Mouse (Mus musculus) heart, embryonic 16.5 days (tissue): ENCODE measurements at regions not wholly inside any gene's neighbourhood (a gene's known extent, or its start where the extent isn't known, plus 50 kb on each side); places are given as distances from the start of the nearest gene placed in this dataset.

Source experiments
- ATAC-seq: fragments of 200-750 bp; cut with Nextera tagmentation; replicated peaks from 2 replicates; pipeline ENCODE4 v1.8.0; 2017; ENCODE audit warnings: moderate number of reproducible peaks; ENCODE audit not compliant: insufficient read depth, low FRiP score; ENCODE audit errors: extremely low read depth
- H3K27ac ChIP-seq: fragments of 300-500 bp; sonication (generic); 2 replicates; pipeline ENCODE4 v1.5.1; 2014; ENCODE audit warnings: mild to moderate bottlenecking, low read length, control low read depth, moderate library complexity
- H3K27me3 ChIP-seq: fragments of 300-500 bp; sonication (generic); 2 replicates; pipeline ENCODE4 v1.6.1; 2014; ENCODE audit warnings: low read length, mixed read lengths; ENCODE audit not compliant: control insufficient read depth, insufficient read depth
- H3K36me3 ChIP-seq: fragments of 300-500 bp; sonication (generic); 2 replicates; pipeline ENCODE4 v1.6.1; 2014; ENCODE audit not compliant: control insufficient read depth, insufficient read depth
- H3K4me1 ChIP-seq: fragments of 300-500 bp; sonication (generic); 2 replicates; pipeline ENCODE4 v1.6.1; 2014; ENCODE audit warnings: low read length, mixed read lengths; ENCODE audit not compliant: control insufficient read depth, insufficient read depth
- H3K4me2 ChIP-seq: fragments of 300-500 bp; sonication (generic); 2 replicates; pipeline ENCODE4 v1.6.1; 2014; ENCODE audit warnings: low read depth, mild to moderate bottlenecking, control low read depth, low read length
- H3K4me3 ChIP-seq: fragments of 300-500 bp; sonication (generic); 2 replicates; pipeline ENCODE4 v1.5.1; 2014; ENCODE audit warnings: mild to moderate bottlenecking, control low read depth, low read length
- H3K9ac ChIP-seq: fragments of 300-500 bp; sonication (generic); 2 replicates; pipeline ENCODE4 v1.6.1; 2014; ENCODE audit warnings: low read length, control low read depth
- H3K9me3 ChIP-seq: fragments of 300-500 bp; sonication (generic); replicated peaks from 2 replicates; pipeline ENCODE4 v1.6.1; 2016; ENCODE audit warnings: low read length; ENCODE audit not compliant: control insufficient read depth
- WGBS: fragments of 180-500 bp; shearing (Covaris S2); extraction: QIAGEN DNeasy Blood & Tissue Kit; methylation state at CpG from one replicate; pipeline ENCODE4 v1.1.7; 2014; 5-methylcytosine and 5-hydroxymethylcytosine counted together

- Histone ChIP-seq H3K36me3 (no peaks in the 10 kb centered on the region), H3K27me3 (no peaks in the 10 kb centered on the region), H3K4me2 (no peak overlapping the region), H3K9me3 (no peaks in the 10 kb centered on the region), H3K4me3 (no peak overlapping the region), H3K27ac (no peak overlapping the region), H3K9ac (no peak overlapping the region), H3K4me1 (no peaks in the 10 kb centered on the region)
- no peak for ATAC-seq
- WGBS, result 57% methylated on average over 2 of the region's 2 CpGs
Observed at GRCm38 (mm10) chr3:155409371-155409770, 316.1 kb downstream of the Lrriq3 start.

DNA sequence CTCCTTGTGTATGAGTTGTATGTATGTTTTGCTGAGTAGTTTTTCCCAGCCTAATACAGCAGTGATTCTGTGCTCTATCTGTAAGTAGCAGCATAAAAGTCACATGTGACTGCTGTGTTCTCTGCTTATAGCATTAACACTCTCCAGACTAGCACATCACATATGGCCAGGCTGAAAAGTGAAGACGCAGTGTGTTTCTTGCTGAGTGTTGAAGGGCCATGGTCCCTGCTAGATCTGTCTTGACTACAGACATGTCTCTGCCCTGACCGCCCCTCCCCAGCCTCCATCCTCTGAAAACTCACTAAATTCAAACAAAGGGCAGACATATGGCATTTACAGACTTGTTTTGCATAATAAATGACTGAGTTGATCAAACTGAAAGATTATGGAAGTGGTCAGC, 316.6 kb downstream of the Lrriq3 start:
- no peaks in the 10 kb centered on the region for H3K9me3 ChIP-seq
- WGBS, result 76% methylated on average over 2 of the region's 2 CpGs
- H3K4me2 ChIP-seq, result no peak overlapping the region
- H3K27ac ChIP-seq, result no peak overlapping the region
- no peak overlapping the region for H3K9ac ChIP-seq
- H3K27me3 ChIP-seq, result no peaks in the 10 kb centered on the region
- ATAC-seq, result no peak
- no peaks in the 10 kb centered on the region for H3K4me1 ChIP-seq
- H3K4me3 ChIP-seq, result no peak overlapping the region
- no peaks in the 10 kb centered on the region for H3K36me3 ChIP-seq

GRCm38 (mm10) chr3:155459701-155460481, 366.7 kb downstream of the Lrriq3 start:
- ATAC-seq, result no peak
- Histone ChIP-seq H3K4me1 (no peaks in the 10 kb centered on the region), H3K9ac (no peak overlapping the region), H3K9me3 (no peaks in the 10 kb centered on the region), H3K4me3 (no peak overlapping the region), H3K4me2 (no peak overlapping the region), H3K27me3 (no peaks in the 10 kb centered on the region), H3K36me3 (no peaks in the 10 kb centered on the region), H3K27ac (no peak overlapping the region)
- WGBS, result 68% methylated on average over 16 of the region's 16 CpGs

DNA sequence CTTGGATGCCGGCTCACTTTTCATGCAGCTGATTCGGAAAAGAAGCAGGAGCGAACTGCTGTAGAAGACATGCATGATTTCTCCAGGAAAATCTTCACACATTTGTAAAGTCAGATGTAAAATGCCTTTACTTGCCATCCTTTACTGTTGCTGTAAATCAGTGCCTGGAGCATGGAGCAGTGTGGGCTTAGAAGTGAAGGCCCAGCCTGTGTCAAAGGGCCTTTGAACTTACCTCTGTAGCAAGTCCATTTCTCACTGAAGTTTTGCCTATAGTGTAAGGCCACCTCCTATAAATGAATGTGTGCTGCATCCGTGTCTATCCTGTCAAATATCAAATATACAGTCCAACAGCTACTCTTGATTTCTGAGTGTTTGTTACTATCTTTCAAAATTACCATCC, 368.9 kb downstream of the Lrriq3 start:
- Histone ChIP-seq H3K9ac (no peak overlapping the region), H3K36me3 (no peaks in the 10 kb centered on the region), H3K4me2 (no peak overlapping the region), H3K9me3 (no peaks in the 10 kb centered on the region), H3K4me3 (no peak overlapping the region), H3K4me1 (no peaks in the 10 kb centered on the region), H3K27me3 (no peaks in the 10 kb centered on the region), H3K27ac (no peak overlapping the region)
- 78% methylated on average over 4 of the region's 4 CpGs for WGBS
- ATAC-seq, result no peak

DNA sequence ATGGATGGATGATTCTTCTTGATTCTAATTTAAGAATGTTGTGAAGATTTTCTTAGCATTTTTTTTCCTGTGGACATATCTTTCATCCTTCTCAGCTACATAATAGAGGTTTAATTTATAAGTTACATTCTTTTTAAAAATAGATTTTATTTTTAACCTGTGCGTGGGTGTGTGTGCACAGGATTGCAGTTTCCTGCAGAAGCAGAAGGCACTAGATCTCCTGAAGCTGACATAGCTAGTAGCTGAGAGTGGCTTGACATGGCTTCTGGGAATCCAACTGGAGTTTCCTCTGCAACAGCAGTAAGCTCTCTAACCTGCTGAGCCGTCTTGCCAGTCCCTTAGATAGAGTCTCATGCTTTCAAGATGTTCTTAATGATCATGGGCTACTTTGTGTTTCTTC, 377.5 kb downstream of the Lrriq3 start:
- Histone ChIP-seq H3K27me3 (no peaks in the 10 kb centered on the region), H3K4me1 (no peaks in the 10 kb centered on the region), H3K9me3 (no peaks in the 10 kb centered on the region), H3K4me3 (no peak overlapping the region), H3K27ac (no peak overlapping the region), H3K36me3 (no peaks in the 10 kb centered on the region), H3K4me2 (no peak overlapping the region), H3K9ac (no peak overlapping the region)
- 76% methylated on average over 2 of the region's 2 CpGs for WGBS
- no peak for ATAC-seq

DNA sequence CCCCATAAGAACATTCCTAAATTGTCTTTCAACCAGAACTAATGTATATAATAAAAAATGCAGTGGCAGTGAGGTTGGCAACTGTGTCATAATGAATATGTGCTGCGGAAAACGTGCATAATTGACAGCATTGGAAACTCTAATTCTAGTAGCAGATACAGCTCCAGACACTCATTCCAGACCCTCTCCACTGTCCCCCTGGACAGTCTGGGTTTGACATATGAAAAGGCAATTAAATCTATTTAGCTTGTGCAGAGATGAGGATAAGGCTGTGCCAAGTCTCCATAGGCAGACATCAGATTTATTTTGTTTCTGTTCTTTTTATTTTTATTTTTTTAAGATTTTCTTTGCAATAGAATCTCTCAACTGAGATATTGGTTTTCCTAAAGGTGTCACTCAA, 392.3 kb downstream of the Lrriq3 start:
- no peak overlapping the region for H3K4me2 ChIP-seq
- H3K4me3 ChIP-seq, result no peak overlapping the region
- no peaks in the 10 kb centered on the region for H3K9me3 ChIP-seq
- no peaks in the 10 kb centered on the region for H3K36me3 ChIP-seq
- no peaks in the 10 kb centered on the region for H3K4me1 ChIP-seq
- H3K27me3 ChIP-seq, result no peaks in the 10 kb centered on the region
- 71% methylated on average over 2 of the region's 2 CpGs for WGBS
- H3K27ac ChIP-seq, result no peak overlapping the region
- no peak for ATAC-seq
- H3K9ac ChIP-seq, result no peak overlapping the region

GRCm38 (mm10) chr3:155487877-155488537, 394.8 kb downstream of the Lrriq3 start:
- no peaks in the 10 kb centered on the region for H3K27me3 ChIP-seq
- no peaks in the 10 kb centered on the region for H3K4me1 ChIP-seq
- H3K27ac ChIP-seq, result no peak overlapping the region
- H3K9me3 ChIP-seq, result no peaks in the 10 kb centered on the region
- H3K4me3 ChIP-seq, result no peak overlapping the region
- H3K36me3 ChIP-seq, result no peaks in the 10 kb centered on the region
- H3K4me2 ChIP-seq, result no peak overlapping the region
- WGBS, result 73% methylated on average over 8 of the region's 8 CpGs
- no peak overlapping the region for H3K9ac ChIP-seq
- ATAC-seq, result no peak

DNA sequence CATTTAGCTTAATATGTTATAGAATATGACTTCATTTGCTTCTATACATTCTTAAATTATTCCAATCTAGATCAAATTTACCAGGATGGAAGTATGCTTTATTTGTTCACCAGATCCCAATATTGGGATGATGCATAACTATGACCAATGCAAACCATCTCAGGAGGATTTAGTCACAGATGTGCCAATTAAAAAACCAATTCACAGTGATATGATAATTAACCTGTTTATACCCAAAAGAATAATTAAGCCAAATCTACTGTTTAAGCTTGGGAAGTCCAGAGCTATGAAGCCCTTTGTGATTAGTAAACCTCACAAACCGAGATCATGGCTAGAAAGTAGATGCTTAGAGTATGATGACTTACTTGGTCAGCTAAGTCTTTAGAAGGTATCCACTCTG, 397.4 kb downstream of the Lrriq3 start:
- 61% methylated on average over 1 of the region's 1 CpGs for WGBS
- Histone ChIP-seq H3K36me3 (no peaks in the 10 kb centered on the region), H3K4me1 (no peaks in the 10 kb centered on the region), H3K9me3 (no peaks in the 10 kb centered on the region), H3K9ac (no peak overlapping the region), H3K27me3 (no peaks in the 10 kb centered on the region), H3K27ac (no peak overlapping the region), H3K4me2 (no peak overlapping the region), H3K4me3 (no peak overlapping the region)
- no peak for ATAC-seq

GRCm38 (mm10) chr3:155510161-155510857, 417.1 kb downstream of the Lrriq3 start:
- no peak for ATAC-seq
- Histone ChIP-seq H3K36me3 (no peaks in the 10 kb centered on the region), H3K4me2 (no peak overlapping the region), H3K4me1 (no peaks in the 10 kb centered on the region), H3K9me3 (no peaks in the 10 kb centered on the region), H3K27ac (no peak overlapping the region), H3K27me3 (no peaks in the 10 kb centered on the region), H3K4me3 (no peak overlapping the region), H3K9ac (no peak overlapping the region)
- 96% methylated on average over 1 of the region's 1 CpGs for WGBS
